Mouse (Mus musculus): ENCODE results near the gene Dbr1. TPM values are rescaled to one million over a fixed set of nuclear protein-coding genes. Genes with fewer than 3 reads are reported as not detected.

Dbr1 gene
- polyA plus RNA-seq, 1 experiment from 2014 or later: 37.2 TPM

Other genes starting within 250 kb of the Dbr1 start
- gene Esyt3, start 217.2 kb upstream of the Dbr1 start, polyA plus RNA-seq (2014; fragmentation: Nextera tagmentation; extraction: Ambion mirVana): 0.35 TPM in 2 replicates
- 15.5 and 16.8 TPM in 2 replicates for gene Mras, start 138.4 kb upstream of the Dbr1 start, polyA plus RNA-seq (2014; fragmentation: Nextera tagmentation; extraction: Ambion mirVana)
- not detected in 2 replicates for gene Nme9, start 124.3 kb upstream of the Dbr1 start, polyA plus RNA-seq (2014; fragmentation: Nextera tagmentation; extraction: Ambion mirVana)
- 38.9 and 39.9 TPM in 2 replicates for gene Armc8, start 6.9 kb upstream of the Dbr1 start, polyA plus RNA-seq (2014; fragmentation: Nextera tagmentation; extraction: Ambion mirVana)
- not detected in 2 replicates for gene A4gnt, start 36.7 kb downstream of the Dbr1 start, polyA plus RNA-seq (2014; fragmentation: Nextera tagmentation; extraction: Ambion mirVana)
- 21.4 and 21.7 TPM in 2 replicates for gene Dzip1l, start 53.7 kb downstream of the Dbr1 start, polyA plus RNA-seq (2014; fragmentation: Nextera tagmentation; extraction: Ambion mirVana)
- not detected in 2 replicates for gene Cldn18, start 141.5 kb downstream of the Dbr1 start, polyA plus RNA-seq (2014; fragmentation: Nextera tagmentation; extraction: Ambion mirVana)